Mouse (Mus musculus) 3134 (cell line): Measurements from ENCODE around the gene Tshz2.

Experiments used
- DNase-seq: peaks from one replicate; pipeline ENCODE4 v3.0.0-alpha.2; 2011; ENCODE audit warnings: low spot score; ENCODE audit not compliant: insufficient read length; ENCODE audit errors: extremely low read depth

Tshz2 gene

GRCm38 (mm10) chr2:169630070-169630469 lies 2.7 kb upstream of the Tshz2 start:
- no peak for DNase-seq

DNA sequence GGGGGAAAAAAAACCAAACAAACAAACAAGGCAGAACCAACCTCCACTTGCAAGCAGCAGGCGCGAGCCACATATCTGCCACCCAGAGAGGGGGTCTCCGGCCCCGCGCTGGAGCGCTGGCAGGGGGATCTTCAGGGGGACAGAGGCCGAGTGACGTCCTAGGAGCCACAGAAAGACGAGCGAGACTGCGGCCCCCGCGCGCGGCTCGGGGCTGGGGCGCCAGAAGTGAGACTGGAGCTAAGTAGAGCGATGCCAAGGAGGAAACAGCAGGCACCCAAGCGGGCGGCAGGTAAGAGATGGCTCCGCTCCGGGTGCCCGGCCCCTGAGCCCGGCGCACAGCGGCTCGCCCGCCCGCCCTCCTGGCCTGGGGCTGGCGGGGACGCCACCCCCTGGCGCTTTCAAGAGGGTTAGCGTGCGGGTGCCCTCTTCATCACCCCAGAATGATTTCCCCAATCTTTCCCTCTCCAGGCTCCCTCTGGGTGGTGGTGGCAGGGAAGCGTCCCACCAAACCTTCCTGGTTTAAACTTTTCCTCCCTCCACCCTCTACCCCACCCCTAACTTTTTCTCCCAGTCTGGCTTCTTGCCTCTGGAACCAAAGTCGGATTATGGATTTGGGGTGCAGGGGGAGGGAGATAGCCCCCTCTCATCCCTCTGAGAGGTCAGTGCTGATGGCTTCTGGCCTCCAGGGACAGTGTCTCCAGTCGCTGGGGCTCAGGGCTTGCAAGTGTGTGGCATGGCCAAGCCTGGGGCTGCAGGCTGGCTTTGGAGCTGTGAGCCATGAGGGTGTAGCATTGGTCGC lies 877 bp downstream of the Tshz2 start:
- no peak for DNase-seq

DNA sequence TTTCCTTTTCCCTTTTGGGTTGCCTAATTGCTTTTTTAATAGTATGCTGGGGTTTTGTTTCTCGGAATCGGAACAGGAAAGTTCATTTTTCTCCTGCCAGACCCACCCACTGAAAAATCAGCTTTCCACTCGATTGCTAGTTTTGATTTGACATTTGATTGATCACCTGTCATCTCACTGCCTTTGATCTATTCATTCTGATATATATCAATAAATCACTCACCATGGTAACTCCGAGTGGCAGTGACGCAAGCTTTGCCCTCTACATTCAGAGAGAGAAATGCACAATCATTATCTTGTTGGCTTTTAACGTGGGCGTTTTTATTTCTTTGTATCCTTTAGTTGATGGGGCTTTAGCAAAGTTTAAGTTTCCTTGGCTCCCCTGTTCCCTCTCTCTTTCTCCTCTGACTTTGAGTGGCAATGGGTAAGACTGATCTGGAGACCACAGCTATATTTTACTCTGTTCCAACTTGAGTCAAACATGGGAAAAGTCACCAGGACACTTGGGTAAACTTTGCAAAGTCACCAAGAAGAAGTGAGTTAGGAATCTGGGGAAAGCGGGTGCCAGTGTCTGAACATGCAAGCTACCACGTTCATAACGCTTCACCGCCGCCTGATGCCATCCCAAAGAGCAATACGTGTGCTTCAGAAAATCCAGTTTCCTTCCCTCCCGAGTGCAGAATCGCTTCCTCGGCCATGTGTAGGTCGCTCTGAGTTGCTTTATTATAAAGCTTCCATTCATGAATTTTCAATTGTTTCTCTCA lies 2.0 kb downstream of the Tshz2 start:
- DNase-seq: no peak

DNA sequence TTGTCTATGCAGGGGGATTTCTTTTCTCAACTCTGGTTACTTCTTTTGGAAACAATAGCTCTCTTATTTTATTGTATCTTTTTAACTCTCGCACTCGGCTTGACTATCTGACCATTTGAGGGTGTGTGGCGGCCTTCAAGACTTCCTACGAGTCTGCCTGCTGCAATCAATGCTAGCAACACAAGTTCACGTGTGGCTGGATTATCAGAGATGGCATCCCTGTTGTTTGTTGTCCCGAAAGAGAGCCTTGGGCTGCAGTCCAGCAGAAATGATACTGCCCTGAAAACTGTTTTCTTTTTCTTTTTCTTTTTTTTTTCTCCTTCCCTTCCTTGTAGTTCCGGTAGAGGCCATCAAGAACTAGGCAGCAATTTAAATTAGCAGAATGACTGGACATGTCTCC lies 2.6 kb downstream of the Tshz2 start:
- no peak for DNase-seq

GRCm38 (mm10) chr2:169636414-169636813 lies 3.6 kb downstream of the Tshz2 start:
- DNase-seq: no peak

DNA sequence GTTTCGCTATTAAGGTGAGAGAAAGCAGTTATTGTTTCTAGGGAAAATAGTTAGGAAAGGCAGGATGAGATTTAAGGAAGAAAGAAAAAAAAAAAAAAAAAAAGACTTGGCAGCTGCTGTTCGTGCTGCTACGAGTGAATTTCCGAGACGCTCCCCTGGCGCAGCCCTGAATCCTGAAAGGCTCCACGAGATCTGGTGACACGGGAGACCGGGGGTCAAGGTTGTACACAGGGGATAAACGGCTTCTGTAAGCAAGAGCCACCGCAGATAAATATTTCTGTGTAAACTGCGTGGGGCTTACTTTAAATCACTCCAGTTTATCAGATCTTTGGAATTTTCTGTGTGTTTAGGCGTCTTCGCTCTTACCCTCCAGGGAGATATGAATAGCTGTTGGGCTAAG lies 8.7 kb downstream of the Tshz2 start:
- no peak for DNase-seq

DNA sequence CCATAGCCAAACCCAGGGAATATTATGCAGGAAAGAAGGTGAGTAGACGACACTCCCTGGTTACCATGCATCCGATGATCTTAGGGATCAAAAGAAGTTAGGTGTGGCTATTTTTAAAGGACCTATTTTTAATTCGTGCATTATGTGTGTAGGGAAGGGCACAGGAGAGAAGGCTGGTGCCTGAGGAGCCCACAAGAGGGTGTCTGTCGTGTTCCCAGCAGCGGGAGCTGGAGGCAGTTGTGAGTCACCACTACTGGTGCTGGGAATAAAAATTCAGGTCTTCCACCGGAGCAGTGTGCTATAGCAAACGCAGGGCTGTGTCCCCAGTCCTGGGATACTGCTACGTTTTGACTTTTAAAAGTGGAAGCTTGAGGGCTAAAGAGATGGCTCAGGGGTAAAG lies 9.6 kb downstream of the Tshz2 start:
- no peak for DNase-seq

- no peak for DNase-seq
These were observed 14.3 kb downstream of the Tshz2 start for GRCm38 (mm10) chr2:169647091-169647490.

DNA sequence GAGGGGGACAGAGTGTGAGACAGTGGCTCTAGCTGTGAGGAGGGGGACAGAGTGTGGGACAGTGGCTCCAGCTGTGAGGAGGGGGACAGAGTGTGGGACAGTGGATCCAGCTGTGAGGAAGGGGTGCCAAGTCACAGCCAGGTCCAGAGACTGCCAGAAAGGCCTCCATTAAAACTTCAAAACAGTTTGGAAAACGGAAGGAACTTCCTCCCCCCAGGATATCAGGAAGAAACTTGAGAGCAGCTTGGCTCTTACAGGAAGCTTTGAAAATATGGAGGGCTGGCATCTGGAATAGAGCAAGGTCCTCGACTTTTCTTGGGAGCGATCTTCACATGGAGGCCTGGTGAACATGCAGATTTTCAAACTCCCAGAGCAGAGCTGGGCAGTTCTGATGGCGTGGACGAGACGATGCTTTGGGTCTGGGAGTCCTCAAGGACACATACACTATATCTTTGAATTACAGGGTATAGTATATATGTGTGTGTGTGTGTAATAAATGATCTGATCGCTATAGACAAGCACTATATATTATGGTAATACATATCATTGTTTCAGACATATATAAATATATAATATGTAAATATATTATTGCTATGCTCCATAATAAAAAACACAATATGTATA lies 16.6 kb downstream of the Tshz2 start:
- DNase-seq: no peak

DNA sequence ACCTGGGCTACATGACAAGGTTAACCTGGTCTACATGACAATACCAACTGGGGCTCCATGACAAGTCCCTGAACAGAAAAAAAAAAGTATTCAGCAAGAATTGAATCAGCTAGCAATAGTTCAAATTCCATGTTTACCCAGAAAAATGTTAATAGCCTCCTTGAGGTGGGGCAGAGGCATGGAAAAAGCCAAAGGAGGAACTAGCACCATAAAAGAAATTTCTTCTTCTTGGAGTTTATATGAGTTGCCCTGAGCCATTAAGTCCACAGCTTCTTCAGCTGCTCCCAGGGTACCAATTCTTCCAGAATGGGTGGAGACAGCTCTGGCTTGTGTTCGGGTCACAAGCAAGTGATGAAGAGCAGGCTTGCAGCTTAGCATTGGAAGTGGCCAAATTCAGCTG lies 20.5 kb downstream of the Tshz2 start:
- no peak for DNase-seq

DNA sequence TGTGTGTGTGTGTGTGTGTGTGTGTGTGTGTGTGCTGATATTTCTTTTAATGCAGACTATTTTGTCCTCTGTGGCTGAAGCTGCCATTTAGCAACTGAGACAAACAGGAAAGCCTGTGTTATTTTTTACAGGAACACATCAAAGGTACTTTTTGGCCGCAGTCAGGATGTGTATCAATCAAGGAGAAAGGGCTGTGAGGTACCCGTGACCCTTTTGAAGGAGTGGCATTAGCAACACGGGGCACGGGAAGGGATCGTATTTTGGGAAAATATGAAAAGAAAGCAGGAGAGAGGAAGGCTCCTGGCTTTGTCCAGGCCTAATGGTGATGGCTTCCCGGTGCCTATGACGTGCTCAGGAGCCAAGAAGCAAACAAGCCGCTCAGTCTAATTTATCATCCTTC lies 31.0 kb downstream of the Tshz2 start:
- DNase-seq: no peak

GRCm38 (mm10) chr2:169671264-169671663 lies 38.5 kb downstream of the Tshz2 start:
- no peak for DNase-seq

DNA sequence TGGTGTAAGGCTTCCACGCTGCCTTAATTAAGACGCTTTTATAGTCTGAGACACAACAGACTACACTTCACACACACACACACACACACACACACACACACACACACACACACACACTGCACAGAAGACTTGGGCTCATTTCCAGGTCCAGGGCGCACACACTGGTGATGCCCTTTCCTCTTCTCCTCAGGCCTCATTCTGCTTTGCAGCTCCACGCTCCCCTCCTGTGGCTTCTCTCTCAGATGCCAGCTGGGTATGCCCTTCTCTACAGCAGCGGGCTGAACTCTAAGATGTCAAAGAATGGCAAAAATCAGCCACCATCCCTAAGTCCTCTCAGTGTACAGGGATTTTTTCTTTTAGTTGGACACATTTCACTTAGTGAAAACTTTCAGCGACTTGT lies 41.0 kb downstream of the Tshz2 start:
- DNase-seq: no peak

- DNase-seq: no peak
These were observed 41.4 kb downstream of the Tshz2 start for GRCm38 (mm10) chr2:169674209-169674608.

- no peak for DNase-seq
These were observed 46.5 kb downstream of the Tshz2 start for GRCm38 (mm10) chr2:169679264-169679663.

GRCm38 (mm10) chr2:169679951-169680350 lies 47.1 kb downstream of the Tshz2 start:
- no peak for DNase-seq

DNA sequence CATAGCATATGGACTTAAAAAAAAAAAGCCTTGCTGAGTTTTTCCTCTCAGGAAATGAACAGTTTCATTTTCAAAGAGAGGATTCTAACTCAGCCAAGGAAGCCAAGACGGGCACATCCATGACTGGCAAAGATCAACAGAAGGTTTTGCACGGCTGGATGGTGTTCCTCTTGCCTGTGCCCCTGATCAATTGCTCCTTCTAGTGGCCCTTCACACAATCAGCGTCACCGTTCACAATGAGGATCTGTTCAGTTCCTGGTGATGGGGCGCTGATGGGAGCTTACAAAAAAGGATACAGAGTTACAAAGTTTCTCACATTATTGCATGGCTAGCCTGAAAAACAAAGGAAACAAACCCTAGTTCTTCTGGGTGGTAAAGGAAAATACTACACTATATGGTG lies 52.4 kb downstream of the Tshz2 start:
- no peak for DNase-seq

DNA sequence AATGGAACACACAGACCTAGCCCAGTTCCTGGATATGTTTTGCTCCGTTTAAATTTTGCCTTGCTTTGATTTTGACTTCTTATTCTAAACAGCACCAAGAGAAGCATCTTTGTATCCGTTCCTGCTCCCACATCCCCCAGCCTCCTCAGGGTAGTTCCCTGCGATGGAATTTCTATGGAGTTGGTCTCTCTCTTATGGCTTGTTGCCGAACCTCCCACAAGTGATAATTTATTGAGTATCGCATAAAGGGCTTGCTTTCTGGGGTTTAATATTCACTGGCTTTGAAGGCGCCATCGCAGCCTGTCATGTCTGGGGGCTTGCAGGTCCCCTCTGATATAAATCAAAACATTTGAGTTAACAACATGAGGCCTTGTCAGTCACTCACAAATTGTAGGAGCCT lies 52.9 kb downstream of the Tshz2 start:
- no peak for DNase-seq

- no peak for DNase-seq
These were observed 54.1 kb downstream of the Tshz2 start for GRCm38 (mm10) chr2:169686697-169687430.

GRCm38 (mm10) chr2:169690054-169690453 lies 57.2 kb downstream of the Tshz2 start:
- no peak for DNase-seq

- DNase-seq: no peak
These were observed 61.7 kb downstream of the Tshz2 start for GRCm38 (mm10) chr2:169694494-169694893.
